Mouse (Mus musculus) common myeloid progenitor, adult 5-6 weeks (primary cell): ENCODE measurements at regions not wholly inside any gene's neighbourhood (a gene's known extent, or its start where the extent isn't known, plus 50 kb on each side); places are given as distances from the start of the nearest gene placed in this dataset.

Source experiments
- ATAC-seq: replicated peaks from 2 replicates; pipeline ENCODE4 v1.8.0; 2016; ENCODE audit warnings: low read depth, mild to moderate bottlenecking, moderate TSS enrichment, inconsistent platforms; ENCODE audit not compliant: poor library complexity, severe bottlenecking

- no peak for ATAC-seq
Measured at GRCm38 (mm10) chr3:38397615-38397956, 87.1 kb downstream of the Ankrd50 start.

GRCm38 (mm10) chr3:38396760-38397614 is 87.7 kb downstream of the Ankrd50 start:
- ATAC-seq: no peak

GRCm38 (mm10) chr3:38394308-38394707 is 90.3 kb downstream of the Ankrd50 start:
- peak; percentile 89 for ATAC-seq

GRCm38 (mm10) chr3:38389647-38390046 is 95.0 kb downstream of the Ankrd50 start:
- ATAC-seq: no peak

- no peak for ATAC-seq
Measured at GRCm38 (mm10) chr3:38388961-38389360, 95.7 kb downstream of the Ankrd50 start.

GRCm38 (mm10) chr3:38382743-38383142 is 101.9 kb downstream of the Ankrd50 start:
- no peak for ATAC-seq

- ATAC-seq: no peak
Measured at GRCm38 (mm10) chr3:38381623-38382022, 103.0 kb downstream of the Ankrd50 start.

- no peak for ATAC-seq
Measured at GRCm38 (mm10) chr3:38373690-38374089, 111.0 kb downstream of the Ankrd50 start.

- ATAC-seq: peak; percentile 76
Measured at GRCm38 (mm10) chr3:38371702-38372101, 112.9 kb downstream of the Ankrd50 start.

GRCm38 (mm10) chr3:38363888-38364287 is 120.8 kb downstream of the Ankrd50 start:
- ATAC-seq: no peak

- ATAC-seq: no peak
Measured at GRCm38 (mm10) chr3:38361411-38361810, 123.2 kb downstream of the Ankrd50 start.

GRCm38 (mm10) chr3:38360974-38361373 is 123.7 kb downstream of the Ankrd50 start:
- no peak for ATAC-seq

GRCm38 (mm10) chr3:38360421-38360921 is 124.2 kb downstream of the Ankrd50 start:
- ATAC-seq: no peak

- ATAC-seq: peak; percentile 88
Measured at GRCm38 (mm10) chr3:38357905-38358491, 126.6 kb downstream of the Ankrd50 start.

GRCm38 (mm10) chr3:38344283-38344682 is 140.4 kb downstream of the Ankrd50 start:
- peak; percentile 95 for ATAC-seq

- ATAC-seq: no peak
Measured at GRCm38 (mm10) chr3:38341666-38342065, 143.0 kb downstream of the Ankrd50 start.

GRCm38 (mm10) chr3:38333321-38333910 is 151.2 kb downstream of the Ankrd50 start:
- ATAC-seq: no peak

GRCm38 (mm10) chr3:38331169-38331568 is 153.5 kb downstream of the Ankrd50 start:
- ATAC-seq: no peak

- ATAC-seq: no peak
Measured at GRCm38 (mm10) chr3:38327286-38327685, 157.4 kb downstream of the Ankrd50 start.

GRCm38 (mm10) chr3:38326211-38326610 is 158.4 kb downstream of the Ankrd50 start:
- ATAC-seq: no peak

GRCm38 (mm10) chr3:38324663-38325062 is 160.0 kb downstream of the Ankrd50 start:
- ATAC-seq: no peak
